13 mouse cellular contexts compared by ENCODE assay signal in genomic region chr7:116517240-116517639, GRCm38 (mm10). TPM values are rescaled to one million over a fixed set of nuclear protein-coding genes. Genes with fewer than 3 reads are reported as not detected.
DNase-seq lines count a peak whose midpoint lies in the region; ATAC-seq and TF ChIP-seq lines count a peak whose summit lies in the region.
"Had no signal": no experiment of that assay in that cellular context is flagged by ENCODE, and none has a peak within 500 bp of the region (broad histone marks: within the 10 kb centered on the region; RNA-seq: fewer than 3 reads in every experiment).

No protein-coding gene starts in this region.

- intact Hi-C loops in heart, adult 2 months (cut with DNase I) = loop anchor here (5.0 kb wide), 1 partner anchor 180 kb away; no protein-coding TSS in a partner anchor

- peaks cover 27% of the 10 kb centered on the region for H3K4me1 ChIP-seq in heart, embryonic 10.5 days
- peaks cover 14% of the 10 kb centered on the region for H3K4me1 ChIP-seq in heart, adult 2 months (ENCODE audit: control insufficient read depth, insufficient read depth, low read length)
- 0 out of 2 replicates have a peak, but pooled peaks cover 4% of the 10 kb centered on the region for H3K4me1 ChIP-seq in stomach, embryonic 14.5 days (ENCODE audit: control insufficient read depth, insufficient read depth, low read length)
- no peaks in the 10 kb centered on the region for H3K4me1 ChIP-seq in stomach, postnatal 0 days (replicated peaks; ENCODE audit: control insufficient read depth, insufficient read depth)
- no peaks in the 10 kb centered on the region for H3K4me1 ChIP-seq in midbrain, embryonic 12.5 days
- H3K4me1 ChIP-seq: embryonic facial prominence, embryonic 13.5 days; intestine, embryonic 15.5 days had no signal

- H3K79me2 ChIP-seq in heart, adult 2 months (replicated peaks; ENCODE audit: control insufficient read depth, insufficient read depth, low read length) = no peaks in the 10 kb centered on the region

- H3K27ac ChIP-seq in heart, embryonic 10.5 days = peak overlapping the region; percentile 73
- no peak overlapping the region for H3K27ac ChIP-seq in heart, adult 2 months
- 0 out of 2 replicates have a peak overlapping the region, but pooled peaks have one; percentile 11 for H3K27ac ChIP-seq in stomach, embryonic 14.5 days (ENCODE audit: low read length)
- no peak overlapping the region for H3K27ac ChIP-seq in stomach, postnatal 0 days (replicated peaks)
- H3K27ac ChIP-seq in midbrain, embryonic 12.5 days (replicated peaks) = peak overlapping the region; percentile 35
- H3K27ac ChIP-seq: embryonic facial prominence, embryonic 13.5 days; intestine, embryonic 15.5 days; left cerebral cortex, adult 2 months had no signal

- TF ChIP-seq EP300 in heart, adult 2 months (IDR thresholded peaks at IDR 0.05; ENCODE audit: insufficient read depth, low read depth, low read length) = no peak
- TF ChIP-seq EP300 in stomach, postnatal 0 days (optimal IDR thresholded peaks at IDR 0.05) = no peak

- no peak overlapping the region for H3K9ac ChIP-seq in heart, adult 2 months (ENCODE audit: low read depth, low read length)
- H3K9ac ChIP-seq in stomach, embryonic 14.5 days (replicated peaks; ENCODE audit: low read depth, low read length) = no peak overlapping the region
- H3K9ac ChIP-seq in stomach, postnatal 0 days (ENCODE audit: low read length) = no peak overlapping the region
- no peak overlapping the region for H3K9ac ChIP-seq in midbrain, embryonic 12.5 days (replicated peaks)
- H3K9ac ChIP-seq: embryonic facial prominence, embryonic 13.5 days; intestine, embryonic 15.5 days had no signal

- H3K4me2 ChIP-seq in stomach, embryonic 14.5 days (replicated peaks; ENCODE audit: low read depth, low read length) = no peak overlapping the region
- no peak overlapping the region for H3K4me2 ChIP-seq in stomach, postnatal 0 days (replicated peaks; ENCODE audit: low read depth)
- H3K4me2 ChIP-seq in midbrain, embryonic 12.5 days (replicated peaks) = no peak overlapping the region
- H3K4me2 ChIP-seq: embryonic facial prominence, embryonic 13.5 days; intestine, embryonic 15.5 days had no signal

- WGBS in heart, embryonic 10.5 days = 46% methylated on average over 5 of the region's 5 CpGs
- 70% methylated on average over 5 of the region's 5 CpGs for WGBS in heart, adult 2 months
- 57% methylated on average over 5 of the region's 5 CpGs for WGBS in stomach, embryonic 14.5 days
- WGBS in stomach, postnatal 0 days = 58% methylated on average over 5 of the region's 5 CpGs
- 36% methylated on average over 5 of the region's 5 CpGs for WGBS in midbrain, embryonic 12.5 days

- TF ChIP-seq CTCF in heart, adult 2 months (IDR thresholded peaks at IDR 0.05) = no peak
- no peak for TF ChIP-seq CTCF in stomach, postnatal 0 days (IDR thresholded peaks at IDR 0.05; ENCODE audit: low read depth)

- H3K27me3 ChIP-seq in heart, embryonic 10.5 days (ENCODE audit: insufficient read depth, poor library complexity, severe bottlenecking) = no peaks in the 10 kb centered on the region
- H3K27me3 ChIP-seq in heart, adult 2 months (ENCODE audit: control insufficient read depth, insufficient read depth, low read length) = no peaks in the 10 kb centered on the region
- H3K27me3 ChIP-seq in stomach, embryonic 14.5 days (ENCODE audit: control insufficient read depth, insufficient read depth, low read length) = no peaks in the 10 kb centered on the region
- no peaks in the 10 kb centered on the region for H3K27me3 ChIP-seq in stomach, postnatal 0 days (ENCODE audit: control insufficient read depth, insufficient read depth, low read length)
- H3K27me3 ChIP-seq in midbrain, embryonic 12.5 days = no peaks in the 10 kb centered on the region
- H3K27me3 ChIP-seq: embryonic facial prominence, embryonic 13.5 days; intestine, embryonic 15.5 days had no signal

- ATAC-seq in stomach, embryonic 14.5 days (ENCODE audit: insufficient number of reproducible peaks, insufficient read depth, low FRiP score, low read depth) = no peak
- no peak for ATAC-seq in stomach, postnatal 0 days (ENCODE audit: low FRiP score, low TSS enrichment)
- ATAC-seq in midbrain, embryonic 12.5 days (ENCODE audit: low FRiP score, low read depth) = peak; percentile 47; the same call in 1 of the 2 replicates
- ATAC-seq: intestine, embryonic 15.5 days had no signal

- no peaks in the 10 kb centered on the region for H3K9me3 ChIP-seq in heart, embryonic 10.5 days
- no peaks in the 10 kb centered on the region for H3K9me3 ChIP-seq in stomach, embryonic 14.5 days (ENCODE audit: control insufficient read depth, low read depth, low read length)
- no peaks in the 10 kb centered on the region for H3K9me3 ChIP-seq in stomach, postnatal 0 days (ENCODE audit: control insufficient read depth, low read length)
- H3K9me3 ChIP-seq in midbrain, embryonic 12.5 days = no peaks in the 10 kb centered on the region
- H3K9me3 ChIP-seq: embryonic facial prominence, embryonic 13.5 days; intestine, embryonic 15.5 days had no signal

- peaks cover 5% of the 10 kb centered on the region; the same call in 1 of the 2 replicates for H3K36me3 ChIP-seq in heart, embryonic 10.5 days
- H3K36me3 ChIP-seq in heart, adult 2 months (ENCODE audit: control insufficient read depth, insufficient read depth, low read length) = no peaks in the 10 kb centered on the region
- H3K36me3 ChIP-seq in stomach, embryonic 14.5 days (ENCODE audit: control insufficient read depth, insufficient read depth, low read length) = no peaks in the 10 kb centered on the region
- H3K36me3 ChIP-seq in stomach, postnatal 0 days (ENCODE audit: control insufficient read depth, insufficient read depth, low read length) = no peaks in the 10 kb centered on the region
- peaks cover 9% of the 10 kb centered on the region for H3K36me3 ChIP-seq in midbrain, embryonic 12.5 days
- H3K36me3 ChIP-seq: intestine, embryonic 15.5 days had no signal

- H3K4me3 ChIP-seq in heart, embryonic 10.5 days = no peak overlapping the region
- no peak overlapping the region for H3K4me3 ChIP-seq in heart, adult 2 months
- H3K4me3 ChIP-seq in stomach, embryonic 14.5 days (ENCODE audit: low read depth, low read length) = no peak overlapping the region
- H3K4me3 ChIP-seq in stomach, postnatal 0 days (ENCODE audit: low read depth, low read length) = no peak overlapping the region
- H3K4me3 ChIP-seq in midbrain, embryonic 12.5 days = no peak overlapping the region
- H3K4me3 ChIP-seq: embryonic facial prominence, embryonic 13.5 days; intestine, embryonic 15.5 days; left cerebral cortex, adult 2 months had no signal

- no peak for TF ChIP-seq POLR2A in heart, adult 2 months (IDR thresholded peaks at IDR 0.05; ENCODE audit: insufficient read depth, low read depth, low read length)

- no peak for DNase-seq in heart, embryonic 10.5 days (ENCODE audit: low spot score)
- no peak for DNase-seq in heart, adult 2 months
- DNase-seq in stomach, postnatal 0 days (ENCODE audit: low spot score) = no peak
- peak; percentile 69 for DNase-seq in retina, postnatal 1 day
- DNase-seq in right cerebral cortex, postnatal 14 days = no peak
- DNase-seq in right cerebral cortex, postnatal 4 days = no peak
- DNase-seq: cerebellum, adult 9-10 months; lung, adult 2 months had no signal

RNA-seq across cellular contexts. Expression of gene Nucb2, which starts 13.1 kb away (rescaled TPM):
- polyA plus RNA-seq in heart, embryonic 10.5 days (2016; fragmentation: Nextera tagmentation; extraction: Ambion mirVana) = 6.7 and 7.1 TPM in 2 replicates
- 1 to 10 TPM; 6.9 to 7.3 TPM for total RNA-seq in heart, adult 2 months (2021)
- polyA plus RNA-seq in heart, adult 2 months (2012; rRNA removed) = 1.8 and 2.3 TPM in 2 replicates
- polyA plus RNA-seq in stomach, embryonic 14.5 days (2014; fragmentation: Nextera tagmentation; extraction: Ambion mirVana) = 23.0 and 25.9 TPM in 2 replicates
- polyA plus RNA-seq in stomach, postnatal 0 days (2015; fragmentation: Nextera tagmentation; extraction: Ambion mirVana) = 45.5 and 46.2 TPM in 2 replicates
- 15.7 and 17.3 TPM in 2 replicates for polyA plus RNA-seq in midbrain, embryonic 12.5 days (2016; fragmentation: Nextera tagmentation; extraction: Ambion mirVana)

Comparison
In these comparisons a context has a peak if more than half of its experiments do, and no peak if none do; other contexts are left out.
1. H3K27ac ChIP-seq: peak in heart, embryonic 10.5 days (single experiment), stomach, embryonic 14.5 days (single experiment) and midbrain, embryonic 12.5 days (single experiment); none in heart, adult 2 months (single experiment) and stomach, postnatal 0 days (single experiment).